Mouse (Mus musculus) midbrain, embryonic 15.5 days (tissue): Measurements from ENCODE around the gene Borcs5. TPM values are rescaled to one million over a fixed set of nuclear protein-coding genes. Genes with fewer than 3 reads are reported as not detected.

Source experiments
- ATAC-seq: fragments of 200-750 bp; cut with Nextera tagmentation; replicated peaks from 2 replicates; pipeline ENCODE4 v1.8.0; 2017; ENCODE audit warnings: moderate TSS enrichment
- H3K27ac ChIP-seq: fragments of 300-500 bp; sonication (generic); 2 replicates; pipeline ENCODE4 v1.5.1; 2015; ENCODE audit warnings: mild to moderate bottlenecking, inconsistent platforms
- H3K27me3 ChIP-seq: fragments of 300-500 bp; sonication (generic); replicated peaks from 2 replicates; pipeline ENCODE4 v1.6.1; 2015; ENCODE audit warnings: inconsistent platforms
- H3K36me3 ChIP-seq: fragments of 300-500 bp; sonication (generic); replicated peaks from 2 replicates; pipeline ENCODE4 v1.6.1; 2015; ENCODE audit warnings: inconsistent platforms
- H3K4me1 ChIP-seq: fragments of 300-500 bp; sonication (generic); 2 replicates; pipeline ENCODE4 v1.6.1; 2015; ENCODE audit warnings: inconsistent platforms
- H3K4me2 ChIP-seq: fragments of 300-500 bp; sonication (generic); 2 replicates; pipeline ENCODE4 v1.6.1; 2015; ENCODE audit warnings: inconsistent platforms, mild to moderate bottlenecking, moderate library complexity
- H3K4me3 ChIP-seq: fragments of 300-500 bp; sonication (generic); 2 replicates; pipeline ENCODE4 v1.5.1; 2015; ENCODE audit warnings: mild to moderate bottlenecking, inconsistent platforms
- H3K9ac ChIP-seq: fragments of 300-500 bp; sonication (generic); 2 replicates; pipeline ENCODE4 v1.6.1; 2015; ENCODE audit warnings: mild to moderate bottlenecking, inconsistent platforms
- H3K9me3 ChIP-seq: fragments of 300-500 bp; sonication (generic); 2 replicates; pipeline ENCODE4 v1.6.1; 2016; ENCODE audit warnings: inconsistent platforms
- WGBS: fragments of 180-500 bp; shearing (Covaris S2); methylation state at CpG from one replicate; pipeline ENCODE4 v1.1.7; 2015; ENCODE audit warnings: mixed read lengths; 5-methylcytosine and 5-hydroxymethylcytosine counted together
- polyA plus RNA-seq: library from polyadenylated mRNA; unstranded; fragments of >200 nt; fragmentation: Nextera tagmentation; extraction: Ambion mirVana; gene quantifications from 2 replicates; pipeline ENCODE4 v1.2.1, GENCODE M21; 2015

Borcs5 gene
- polyA plus RNA-seq, 1 experiment from 2014 or later = 49.7 TPM

DNA sequence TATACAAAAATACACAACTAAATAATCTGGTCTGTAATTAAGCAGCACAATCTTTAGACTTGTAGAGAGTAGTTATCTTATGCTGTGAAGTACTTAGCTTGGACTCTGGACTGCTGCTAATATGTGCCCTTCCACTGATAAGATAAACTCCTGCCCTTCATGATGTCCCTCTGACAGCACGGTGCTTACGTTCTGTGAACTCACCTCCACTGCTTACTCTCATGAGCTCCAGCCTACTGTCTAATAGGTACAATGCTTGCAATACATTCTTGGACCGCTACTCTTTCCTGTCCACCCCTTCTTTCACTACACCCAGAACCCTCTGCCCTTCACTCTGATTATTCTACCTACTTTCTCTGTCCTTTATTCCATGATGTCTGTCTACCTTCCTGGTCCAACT lies 91.7 kb downstream of the Borcs5 start:
- ATAC-seq = no peak
- WGBS = 91% methylated on average over 3 of the region's 3 CpGs
- Histone ChIP-seq H3K27me3 (no peaks in the 10 kb centered on the region), H3K9me3 (no peaks in the 10 kb centered on the region), H3K4me1 (no peaks in the 10 kb centered on the region), H3K36me3 (no peaks in the 10 kb centered on the region), H3K4me3 (no peak overlapping the region), H3K27ac (no peak overlapping the region), H3K9ac (no peak overlapping the region), H3K4me2 (no peak overlapping the region)

DNA sequence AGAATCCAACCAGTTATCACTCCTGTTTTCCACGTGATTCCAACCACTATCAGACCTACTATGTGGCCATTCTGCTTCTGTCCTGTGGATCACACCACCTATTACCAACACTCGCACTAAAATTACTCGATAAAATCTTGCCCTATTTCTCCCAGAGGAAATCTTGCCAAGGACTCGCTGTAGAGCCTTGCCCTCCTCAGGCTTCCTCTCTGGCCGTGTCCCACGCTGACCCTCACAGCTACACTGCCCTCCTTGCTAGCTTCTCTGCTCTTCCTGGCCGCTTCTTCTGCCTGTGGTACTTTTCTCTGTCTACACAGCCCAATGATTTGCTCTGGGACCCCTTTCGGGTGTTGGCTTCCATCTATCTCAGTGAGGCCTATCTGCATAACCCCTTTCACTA lies 93.5 kb downstream of the Borcs5 start:
- no peaks in the 10 kb centered on the region for H3K27me3 ChIP-seq
- no peaks in the 10 kb centered on the region for H3K4me1 ChIP-seq
- 95% methylated on average over 8 of the region's 8 CpGs for whole genome bisulfite sequencing
- no peaks in the 10 kb centered on the region for H3K36me3 ChIP-seq
- no peak overlapping the region for H3K4me3 ChIP-seq
- no peak overlapping the region for H3K4me2 ChIP-seq
- no peak overlapping the region for H3K27ac ChIP-seq
- no peaks in the 10 kb centered on the region for H3K9me3 ChIP-seq
- no peak overlapping the region for H3K9ac ChIP-seq
- ATAC-seq = no peak

DNA sequence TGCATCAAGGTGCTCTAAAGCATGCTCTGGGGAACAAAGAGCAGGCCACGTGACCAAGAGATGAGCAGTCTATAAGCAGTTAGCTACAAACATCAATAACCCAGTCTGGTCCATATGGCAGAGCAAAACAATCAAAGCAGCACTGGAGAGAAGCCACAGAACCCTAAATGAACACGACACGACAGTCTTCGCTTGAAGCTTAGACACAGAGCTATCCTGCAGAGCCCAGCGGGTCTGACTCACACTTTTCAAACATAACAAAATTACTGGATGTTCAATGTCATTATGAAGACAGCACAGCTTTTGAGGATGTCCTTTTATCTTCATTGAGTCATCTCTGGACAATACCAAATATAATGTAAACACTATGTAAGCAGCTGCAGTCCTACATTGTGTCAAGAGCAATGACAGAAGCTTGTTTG lies 94.5 kb downstream of the Borcs5 start:
- Histone ChIP-seq H3K36me3 (no peaks in the 10 kb centered on the region), H3K4me2 (no peak overlapping the region), H3K27me3 (no peaks in the 10 kb centered on the region), H3K4me1 (no peaks in the 10 kb centered on the region), H3K4me3 (no peak overlapping the region), H3K9ac (no peak overlapping the region), H3K27ac (no peak overlapping the region), H3K9me3 (no peaks in the 10 kb centered on the region)
- WGBS = 61% methylated on average over 5 of the region's 5 CpGs
- ATAC-seq = 0 out of 2 replicates have a peak, but pooled peaks have one; percentile 20

DNA sequence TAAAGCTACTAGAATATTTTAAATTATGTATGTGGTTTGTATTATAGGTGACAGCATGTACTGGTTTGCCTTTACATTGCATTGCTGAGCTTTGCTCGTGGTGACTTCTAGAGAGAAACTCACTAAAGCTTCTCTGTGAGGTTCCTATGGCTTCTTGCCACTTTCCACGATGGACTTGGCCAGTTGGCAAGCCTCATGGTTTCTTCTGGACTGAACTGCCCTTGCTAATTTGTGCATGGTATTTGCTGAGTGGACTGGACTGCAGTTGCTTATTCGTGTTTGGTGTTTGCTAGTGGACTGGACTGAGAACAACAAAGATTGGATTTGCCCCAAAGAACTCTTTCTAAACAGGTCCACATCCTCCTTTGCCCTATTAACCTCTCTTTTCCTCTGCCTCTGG lies 97.5 kb downstream of the Borcs5 start:
- no peaks in the 10 kb centered on the region for H3K9me3 ChIP-seq
- no peak overlapping the region for H3K4me3 ChIP-seq
- 91% methylated on average over 3 of the region's 3 CpGs for WGBS
- H3K27ac ChIP-seq = no peak overlapping the region
- no peaks in the 10 kb centered on the region for H3K4me1 ChIP-seq
- H3K36me3 ChIP-seq = no peaks in the 10 kb centered on the region
- H3K27me3 ChIP-seq = no peaks in the 10 kb centered on the region
- no peak overlapping the region for H3K4me2 ChIP-seq
- H3K9ac ChIP-seq = no peak overlapping the region
- ATAC-seq = no peak

DNA sequence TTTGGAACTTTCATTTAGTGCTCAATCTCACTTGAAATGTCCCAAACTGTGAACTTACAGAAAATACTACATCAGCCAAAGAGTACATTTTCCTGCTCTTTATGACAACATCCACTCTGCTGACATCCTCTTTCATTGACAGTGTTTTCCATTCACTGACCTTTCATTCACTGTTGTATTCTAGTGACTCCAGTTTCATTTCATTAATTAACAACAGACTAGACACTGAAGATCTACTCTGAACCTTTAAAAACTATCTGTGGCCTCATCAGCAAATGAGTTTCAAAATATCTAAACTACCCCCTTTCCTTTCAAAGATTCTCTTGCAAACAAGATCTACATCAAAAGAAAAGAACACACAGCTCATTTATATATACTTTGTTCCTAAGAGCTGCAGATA lies 104.3 kb downstream of the Borcs5 start:
- H3K4me2 ChIP-seq = no peak overlapping the region
- no peak for ATAC-seq

DNA sequence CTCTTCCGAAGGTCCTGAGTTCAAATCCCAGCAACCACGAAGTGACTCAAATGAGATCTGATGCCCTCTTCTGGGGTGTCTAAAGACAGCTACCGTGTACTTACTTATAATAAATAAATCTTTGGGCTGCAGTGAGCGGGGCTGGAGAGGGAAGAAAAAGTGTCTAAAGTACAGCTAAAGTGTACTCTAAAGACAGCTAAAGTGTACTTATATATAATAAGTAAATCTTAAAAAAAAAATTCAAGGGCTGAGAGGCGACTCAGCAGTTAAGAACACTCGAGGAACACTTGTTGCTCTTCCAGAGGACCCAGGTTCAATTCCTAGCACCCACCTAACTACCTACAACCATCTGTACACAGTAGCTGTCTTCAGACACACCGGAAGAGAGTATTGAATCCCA lies 106.6 kb downstream of the Borcs5 start:
- no peak overlapping the region for H3K4me3 ChIP-seq
- WGBS = 96% methylated on average over 7 of the region's 7 CpGs
- H3K9me3 ChIP-seq = no peaks in the 10 kb centered on the region
- no peak overlapping the region for H3K4me2 ChIP-seq
- H3K36me3 ChIP-seq = no peaks in the 10 kb centered on the region
- no peaks in the 10 kb centered on the region for H3K27me3 ChIP-seq
- H3K4me1 ChIP-seq = no peaks in the 10 kb centered on the region
- no peak overlapping the region for H3K9ac ChIP-seq
- no peak for ATAC-seq
- H3K27ac ChIP-seq = no peak overlapping the region

More for the DNA sequence above, 104.3 kb downstream of the Borcs5 start:
- Histone ChIP-seq H3K36me3 (no peaks in the 10 kb centered on the region), H3K9me3 (no peaks in the 10 kb centered on the region), H3K4me1 (no peaks in the 10 kb centered on the region), H3K27ac (no peak overlapping the region), H3K9ac (no peak overlapping the region), H3K4me3 (no peak overlapping the region), H3K27me3 (no peaks in the 10 kb centered on the region)

DNA sequence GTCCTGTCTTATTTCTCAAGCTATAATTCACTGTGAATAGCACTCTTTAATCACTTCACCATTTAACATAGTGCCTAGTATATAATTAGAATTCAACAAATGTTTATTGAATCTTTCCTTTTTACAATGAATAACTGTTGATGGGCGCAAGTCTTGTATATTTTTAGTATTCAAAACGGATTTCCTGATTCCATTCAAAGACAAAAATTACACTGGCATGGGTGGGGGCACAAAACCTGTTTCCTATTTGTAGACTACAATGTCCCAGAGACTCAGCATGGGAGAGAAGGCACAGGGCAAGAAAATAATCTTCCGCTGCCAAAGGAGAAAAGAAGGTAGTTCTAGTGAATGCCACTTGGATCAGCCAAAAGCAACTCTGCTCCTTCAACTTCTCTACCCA lies 108.8 kb downstream of the Borcs5 start:
- 90% methylated on average over 3 of the region's 3 CpGs for WGBS
- H3K9ac ChIP-seq = no peak overlapping the region
- no peak overlapping the region for H3K27ac ChIP-seq
- H3K27me3 ChIP-seq = no peaks in the 10 kb centered on the region
- H3K4me3 ChIP-seq = no peak overlapping the region
- no peaks in the 10 kb centered on the region for H3K9me3 ChIP-seq
- no peak overlapping the region for H3K4me2 ChIP-seq
- ATAC-seq = no peak
- H3K4me1 ChIP-seq = no peaks in the 10 kb centered on the region
- no peaks in the 10 kb centered on the region for H3K36me3 ChIP-seq

DNA sequence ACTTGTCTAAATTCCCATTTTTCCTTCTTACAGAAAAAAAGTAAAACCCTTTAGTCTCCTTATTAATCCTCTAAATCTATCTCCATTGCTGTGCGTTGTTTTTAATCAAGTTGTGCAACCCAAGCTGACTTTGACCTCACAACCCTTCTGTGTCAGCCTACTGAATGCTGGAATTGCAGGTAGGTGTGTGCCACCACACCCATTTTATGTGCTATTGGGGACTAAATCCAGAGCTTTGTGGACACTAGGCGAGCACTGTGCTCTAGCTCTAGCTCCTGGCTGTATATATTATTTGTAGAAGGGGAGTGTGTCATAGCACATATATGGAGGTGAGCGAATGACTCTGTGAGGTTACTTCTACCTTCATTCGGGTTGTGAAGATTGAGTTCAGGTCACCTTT lies 111.8 kb downstream of the Borcs5 start:
- H3K4me3 ChIP-seq = no peak overlapping the region
- H3K27me3 ChIP-seq = no peaks in the 10 kb centered on the region
- H3K27ac ChIP-seq = no peak overlapping the region
- ATAC-seq = no peak
- no peak overlapping the region for H3K4me2 ChIP-seq
- H3K9me3 ChIP-seq = no peaks in the 10 kb centered on the region
- H3K36me3 ChIP-seq = no peaks in the 10 kb centered on the region
- no peaks in the 10 kb centered on the region for H3K4me1 ChIP-seq
- WGBS = 95% methylated on average over 4 of the region's 4 CpGs
- H3K9ac ChIP-seq = no peak overlapping the region

DNA sequence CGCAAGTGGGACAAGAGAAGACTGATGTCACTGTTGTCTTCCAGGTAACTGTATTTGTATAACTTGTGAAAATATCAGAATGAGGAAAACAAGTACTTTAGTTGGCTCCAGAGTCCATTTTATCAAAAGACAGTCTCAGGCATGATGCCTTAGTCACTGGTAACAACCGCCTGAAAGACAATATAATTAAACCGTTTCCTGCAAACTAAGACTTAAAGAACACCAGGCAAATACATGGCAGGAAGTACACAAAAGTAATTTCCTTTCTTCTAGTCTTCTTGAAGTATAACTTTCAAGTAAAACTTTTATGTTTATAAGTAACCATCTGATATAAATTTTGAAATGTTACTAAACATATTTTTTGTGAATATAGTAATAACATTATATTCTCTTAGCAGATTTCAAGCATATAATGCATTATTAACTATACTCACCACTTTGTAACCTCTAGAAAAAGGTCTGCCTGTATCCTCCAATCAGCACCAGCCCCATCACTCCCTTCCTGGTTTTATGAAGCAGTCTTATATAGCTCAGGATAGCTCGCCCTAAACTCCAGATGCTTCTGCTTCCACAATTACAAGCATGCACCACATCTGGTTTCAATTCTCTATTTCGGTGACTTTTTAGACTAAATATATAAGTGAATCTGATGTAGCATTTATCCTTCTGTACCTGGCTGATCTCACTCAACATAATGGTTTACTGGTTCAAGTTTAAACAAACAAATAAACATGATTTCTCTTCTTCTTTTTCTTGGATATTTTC lies 112.8 kb downstream of the Borcs5 start:
- 97% methylated on average over 5 of the region's 5 CpGs for WGBS
- Histone ChIP-seq H3K4me1 (no peaks in the 10 kb centered on the region), H3K4me2 (no peak overlapping the region), H3K9ac (no peak overlapping the region), H3K4me3 (no peak overlapping the region), H3K9me3 (no peaks in the 10 kb centered on the region), H3K27ac (no peak overlapping the region), H3K36me3 (no peaks in the 10 kb centered on the region), H3K27me3 (no peaks in the 10 kb centered on the region)
- ATAC-seq = no peak

DNA sequence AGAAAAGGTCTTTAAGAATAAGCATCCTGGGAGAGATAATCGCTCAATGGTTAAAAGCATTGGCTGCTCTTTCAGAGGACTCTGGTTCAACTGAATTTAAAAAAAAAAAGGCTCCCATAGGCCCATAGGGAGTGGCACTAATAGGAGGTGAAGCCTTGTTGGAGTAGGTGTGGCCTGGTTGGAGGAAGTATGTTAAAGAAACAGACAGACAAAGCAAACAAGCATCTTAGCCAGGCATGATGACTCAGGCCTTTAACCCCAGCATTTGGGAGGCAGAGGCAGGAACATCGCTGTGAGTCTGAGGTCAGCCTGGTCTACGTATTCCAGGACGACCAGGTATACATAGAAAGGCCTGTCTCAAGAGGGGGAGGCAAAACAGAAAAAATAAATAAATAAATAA lies 114.1 kb downstream of the Borcs5 start:
- ATAC-seq = no peak
- Histone ChIP-seq H3K36me3 (no peaks in the 10 kb centered on the region), H3K9me3 (no peaks in the 10 kb centered on the region), H3K4me2 (no peak overlapping the region), H3K27ac (no peak overlapping the region), H3K27me3 (no peaks in the 10 kb centered on the region), H3K9ac (no peak overlapping the region), H3K4me1 (no peaks in the 10 kb centered on the region), H3K4me3 (no peak overlapping the region)
- over 99% methylated on average over 4 of the region's 4 CpGs for WGBS

DNA sequence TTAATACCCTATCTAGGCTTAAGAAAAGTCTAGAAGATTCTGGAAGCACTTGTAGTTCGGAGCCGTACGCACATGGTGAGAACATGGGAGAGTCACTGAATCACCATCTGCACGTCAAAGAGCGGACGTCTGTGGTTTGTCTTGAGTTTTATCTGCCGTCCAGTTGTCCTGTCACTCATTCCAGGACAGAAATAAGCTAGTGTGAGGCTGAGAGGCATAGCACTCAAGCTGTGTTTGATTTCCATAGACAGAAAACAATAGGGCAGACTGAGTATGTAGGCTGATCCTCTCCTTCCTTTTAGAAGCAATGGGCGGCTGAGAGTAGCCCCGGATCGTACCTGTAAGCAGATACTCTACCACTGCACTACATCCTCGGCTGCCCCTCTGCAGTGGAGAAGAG lies 114.5 kb downstream of the Borcs5 start:
- no peaks in the 10 kb centered on the region for H3K9me3 ChIP-seq
- H3K27ac ChIP-seq = no peak overlapping the region
- no peaks in the 10 kb centered on the region for H3K36me3 ChIP-seq
- H3K4me1 ChIP-seq = no peaks in the 10 kb centered on the region
- ATAC-seq = no peak
- no peak overlapping the region for H3K9ac ChIP-seq
- no peaks in the 10 kb centered on the region for H3K27me3 ChIP-seq
- no peak overlapping the region for H3K4me3 ChIP-seq
- H3K4me2 ChIP-seq = no peak overlapping the region
- WGBS = 91% methylated on average over 11 of the region's 11 CpGs

DNA sequence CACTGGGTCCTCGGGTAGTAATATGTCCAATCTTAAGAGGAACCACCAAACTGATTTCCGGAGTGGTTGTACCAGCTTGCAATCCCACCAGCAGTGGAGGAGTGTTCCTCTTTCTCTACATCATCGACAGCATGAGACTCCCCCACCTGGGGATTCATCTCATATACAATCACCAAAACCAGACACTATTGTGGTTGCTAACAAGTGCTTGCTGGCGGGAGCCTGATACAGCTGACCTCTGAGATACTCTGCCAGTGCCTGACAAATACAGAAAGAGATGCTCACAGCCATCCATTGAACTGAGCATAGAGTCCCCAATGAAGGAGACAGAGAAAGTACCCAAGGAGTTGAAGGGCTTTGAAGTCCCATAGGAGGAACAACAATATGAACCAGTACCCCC lies 116.7 kb downstream of the Borcs5 start:
- WGBS = 88% methylated on average over 4 of the region's 4 CpGs
- H3K27me3 ChIP-seq = no peaks in the 10 kb centered on the region
- H3K27ac ChIP-seq = no peak overlapping the region
- H3K4me2 ChIP-seq = no peak overlapping the region
- no peaks in the 10 kb centered on the region for H3K9me3 ChIP-seq
- no peak overlapping the region for H3K9ac ChIP-seq
- H3K4me1 ChIP-seq = no peaks in the 10 kb centered on the region
- no peak for ATAC-seq
- H3K36me3 ChIP-seq = no peaks in the 10 kb centered on the region
- H3K4me3 ChIP-seq = no peak overlapping the region
